Mouse (Mus musculus) lung, postnatal 0 days (tissue): ENCODE measurements around the gene Ilkap.

ENCODE experiments used
- CTCF ChIP-seq: IDR thresholded peaks from 2 replicates; pipeline ENCODE4 v1.5.1; 2016; ENCODE audit warnings: antibody characterized with exemption, mild to moderate bottlenecking
- EP300 ChIP-seq: IDR thresholded peaks from 2 replicates; pipeline ENCODE4 v1.6.1; 2016; ENCODE audit warnings: antibody characterized with exemption, mild to moderate bottlenecking, control low read depth

DNA sequence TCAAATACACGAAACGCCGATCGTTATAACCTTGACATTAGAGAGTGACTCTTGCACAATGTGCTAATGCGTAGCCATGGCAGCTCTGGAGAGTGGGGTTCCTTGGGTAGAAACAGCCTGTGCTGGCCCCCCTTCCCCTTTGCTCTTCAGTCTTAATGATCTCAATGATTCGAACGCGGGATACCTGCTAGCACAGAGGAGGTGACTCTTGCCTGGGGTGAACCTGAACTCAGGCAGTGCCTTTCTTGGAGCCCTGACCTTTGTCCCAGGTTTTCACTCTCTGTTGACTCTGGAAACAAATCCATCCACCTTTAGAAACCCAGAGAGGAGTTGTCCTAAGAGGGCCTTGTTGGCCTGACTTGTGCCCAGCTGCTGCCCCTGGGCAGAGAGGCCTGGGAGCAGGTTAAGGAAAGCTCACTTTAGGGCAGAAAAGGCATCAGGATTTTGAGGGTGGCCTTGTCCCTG lies 22.0 kb upstream of the Ilkap start:
- TF ChIP-seq CTCF (no peak), EP300 (no peak)
